Mouse (Mus musculus) lung, postnatal 0 days (tissue): ENCODE measurements around the gene Tubb4a. TPM values are rescaled to one million over a fixed set of nuclear protein-coding genes. Genes with fewer than 3 reads are reported as not detected.

Experiments used
- ATAC-seq: fragments of 200-750 bp; cut with Nextera tagmentation; 2 replicates; pipeline ENCODE4 v1.8.0; 2017; ENCODE audit warnings: moderate library complexity
- DNase-seq: peaks from one replicate; pipeline ENCODE4 v3.0.0-alpha.2; 2016; ENCODE audit warnings: low spot score
- H3K27ac ChIP-seq: fragments of 300-500 bp; sonication (generic); 2 replicates; pipeline ENCODE4 v1.5.1; 2014; ENCODE audit warnings: antibody characterized with exemption, mild to moderate bottlenecking, low read length, mixed read lengths
- H3K27me3 ChIP-seq: fragments of 300-500 bp; sonication (generic); replicated peaks from 2 replicates; pipeline ENCODE4 v1.6.1; 2014; ENCODE audit warnings: low read length, mixed read lengths; ENCODE audit not compliant: insufficient read depth
- H3K36me3 ChIP-seq: fragments of 300-500 bp; sonication (generic); 2 replicates; pipeline ENCODE4 v1.6.1; 2014; ENCODE audit warnings: low read length, mixed read lengths; ENCODE audit not compliant: insufficient read depth
- H3K4me1 ChIP-seq: fragments of 300-500 bp; sonication (generic); 2 replicates; pipeline ENCODE4 v1.6.1; 2014; ENCODE audit warnings: antibody characterized with exemption, low read depth, low read length, mixed read lengths; ENCODE audit not compliant: insufficient read depth
- H3K4me2 ChIP-seq: fragments of 300-500 bp; sonication (generic); replicated peaks from 2 replicates; pipeline ENCODE4 v1.6.1; 2014; ENCODE audit warnings: low read depth, mild to moderate bottlenecking, low read length, moderate library complexity, mixed read lengths
- H3K4me3 ChIP-seq: fragments of 300-500 bp; sonication (generic); 2 replicates; pipeline ENCODE4 v1.5.1; 2014; ENCODE audit warnings: low read depth, low read length
- H3K9ac ChIP-seq: fragments of 300-500 bp; sonication (generic); replicated peaks from 2 replicates; pipeline ENCODE4 v1.6.1; 2014; ENCODE audit warnings: low read depth, mild to moderate bottlenecking
- H3K9me3 ChIP-seq: fragments of 300-500 bp; sonication (generic); 2 replicates; pipeline ENCODE4 v1.6.1; 2016; ENCODE audit warnings: low read length, mixed read lengths
- CTCF ChIP-seq: IDR thresholded peaks from 2 replicates; pipeline ENCODE4 v1.5.1; 2016; ENCODE audit warnings: antibody characterized with exemption, mild to moderate bottlenecking
- EP300 ChIP-seq: IDR thresholded peaks from 2 replicates; pipeline ENCODE4 v1.6.1; 2016; ENCODE audit warnings: antibody characterized with exemption, mild to moderate bottlenecking, control low read depth
- WGBS: fragments of 180-500 bp; shearing (Covaris S2); extraction: QIAGEN DNeasy Blood & Tissue Kit; methylation state at CpG from one replicate; pipeline ENCODE4 v1.1.7; 2014; 5-methylcytosine and 5-hydroxymethylcytosine counted together
- polyA plus RNA-seq: library from polyadenylated mRNA; unstranded; fragments of >200 nt; fragmentation: Nextera tagmentation; extraction: Ambion mirVana; gene quantifications from 2 replicates; pipeline ENCODE4 v1.2.1, GENCODE M21; 2015

Tubb4a gene
- polyA plus RNA-seq, 1 experiment from 2014 or later: 7.5 TPM

GRCm38 (mm10) chr17:57078336-57078735 lies 9.2 kb downstream of the Tubb4a start, which contains the start of gene Dennd1c:
Gene Dennd1c, minus strand, starts transcription at chr17:57078514.
- no peak for TF ChIP-seq EP300
- no peak for TF ChIP-seq CTCF
- Histone ChIP-seq H3K36me3 (no peaks in the 10 kb centered on the region), H3K4me3 (no peak within 1 kb of the TSS), H3K27me3 (no peaks in the 10 kb centered on the region), H3K9ac (no peak within 1 kb of the TSS), H3K9me3 (no peaks in the 10 kb centered on the region), H3K4me2 (no peak within 1 kb of the TSS), H3K27ac (no peak within 1 kb of the TSS), H3K4me1 (no peaks in the 10 kb centered on the region)
- DNase-seq (peak; percentile 29), ATAC-seq (peak; percentile 63)
- 39% methylated on average over 6 of the region's 6 CpGs for WGBS

GRCm38 (mm10) chr17:57076916-57077315 lies 10.7 kb downstream of the Tubb4a start:
- DNase-seq (no peak), ATAC-seq (no peak)
- H3K4me2 ChIP-seq: no peak overlapping the region
- no peaks in the 10 kb centered on the region for H3K27me3 ChIP-seq
- H3K9ac ChIP-seq: no peak overlapping the region
- TF ChIP-seq CTCF (no peak), EP300 (no peak)
- H3K36me3 ChIP-seq: no peaks in the 10 kb centered on the region
- no peak overlapping the region for H3K4me3 ChIP-seq
- no peak overlapping the region for H3K27ac ChIP-seq
- no peaks in the 10 kb centered on the region for H3K4me1 ChIP-seq
- 43% methylated on average over 3 of the region's 3 CpGs for WGBS
- no peaks in the 10 kb centered on the region for H3K9me3 ChIP-seq

GRCm38 (mm10) chr17:57070699-57071098 lies 16.9 kb downstream of the Tubb4a start:
- peak; percentile 81 for DNase-seq
- no peak for TF ChIP-seq EP300
- no peak for TF ChIP-seq CTCF
- Histone ChIP-seq H3K27ac (no peak overlapping the region), H3K4me1 (no peaks in the 10 kb centered on the region), H3K27me3 (no peaks in the 10 kb centered on the region), H3K36me3 (no peaks in the 10 kb centered on the region), H3K9ac (no peak overlapping the region), H3K4me3 (no peak overlapping the region), H3K4me2 (no peak overlapping the region), H3K9me3 (no peaks in the 10 kb centered on the region)
- ATAC-seq: peak; percentile 83
- 7% methylated on average over 11 of the region's 11 CpGs for WGBS

GRCm38 (mm10) chr17:57070272-57070671 lies 17.3 kb downstream of the Tubb4a start:
- no peak overlapping the region for H3K27ac ChIP-seq
- no peaks in the 10 kb centered on the region for H3K27me3 ChIP-seq
- peak; percentile 19 for ATAC-seq
- no peak overlapping the region for H3K9ac ChIP-seq
- WGBS: 11% methylated on average over 9 of the region's 9 CpGs
- H3K4me1 ChIP-seq: no peaks in the 10 kb centered on the region
- H3K4me3 ChIP-seq: no peak overlapping the region
- no peaks in the 10 kb centered on the region for H3K9me3 ChIP-seq
- DNase-seq: no peak
- no peak overlapping the region for H3K4me2 ChIP-seq
- TF ChIP-seq CTCF (no peak), EP300 (no peak)
- H3K36me3 ChIP-seq: no peaks in the 10 kb centered on the region

GRCm38 (mm10) chr17:57066908-57067307 lies 20.7 kb downstream of the Tubb4a start:
- Histone ChIP-seq H3K9me3 (no peaks in the 10 kb centered on the region), H3K36me3 (no peaks in the 10 kb centered on the region), H3K9ac (no peak overlapping the region), H3K27me3 (peaks cover 8% of the 10 kb centered on the region; the same call in 1 of the 2 replicates), H3K4me1 (no peaks in the 10 kb centered on the region), H3K4me3 (no peak overlapping the region), H3K4me2 (no peak overlapping the region), H3K27ac (no peak overlapping the region)
- ATAC-seq (no peak), DNase-seq (no peak)
- TF ChIP-seq EP300: no peak
- TF ChIP-seq CTCF: no peak
- WGBS: 52% methylated on average over 5 of the region's 5 CpGs

GRCm38 (mm10) chr17:57063031-57063430 lies 24.6 kb downstream of the Tubb4a start:
- no peaks in the 10 kb centered on the region for H3K9me3 ChIP-seq
- TF ChIP-seq CTCF (no peak), EP300 (no peak)
- ATAC-seq (peak; percentile 14), DNase-seq (peak; percentile 64)
- WGBS: 11% methylated on average over 8 of the region's 8 CpGs
- H3K4me1 ChIP-seq: no peaks in the 10 kb centered on the region
- H3K36me3 ChIP-seq: no peaks in the 10 kb centered on the region
- peaks cover 13% of the 10 kb centered on the region; the same call in 1 of the 2 replicates for H3K27me3 ChIP-seq
- peak overlapping the region; percentile 95 for H3K27ac ChIP-seq
- H3K4me3 ChIP-seq: peak overlapping the region; percentile 55; the same call in 1 of the 2 replicates
- no peak overlapping the region for H3K9ac ChIP-seq
- H3K4me2 ChIP-seq: peak overlapping the region; percentile 54

GRCm38 (mm10) chr17:57062548-57062947 lies 25.0 kb downstream of the Tubb4a start:
- Histone ChIP-seq H3K9me3 (no peaks in the 10 kb centered on the region), H3K27ac (peak overlapping the region; percentile 95), H3K27me3 (peaks cover 13% of the 10 kb centered on the region; the same call in 1 of the 2 replicates), H3K4me3 (peak overlapping the region; percentile 55), H3K36me3 (no peaks in the 10 kb centered on the region), H3K4me1 (no peaks in the 10 kb centered on the region), H3K9ac (peak overlapping the region; percentile 68), H3K4me2 (peak overlapping the region; percentile 54)
- DNase-seq (no peak), ATAC-seq (no peak)
- TF ChIP-seq CTCF (no peak; the same call in 1 of the 2 replicates), EP300 (no peak)
- WGBS: 0% methylated on average over 22 of the region's 22 CpGs
